Mouse (Mus musculus) kidney, adult 2 months (tissue): ENCODE measurements around the gene Comtd1.

Source experiments
- CTCF ChIP-seq: fragments of 200-500 bp; conservative IDR thresholded peaks from 2 replicates; pipeline ENCODE4 v1.5.1; 2011; ENCODE audit warnings: low read depth, mild to moderate bottlenecking, control low read depth, low read length, moderate library complexity, mixed read lengths; ENCODE audit not compliant: insufficient read depth, insufficient read length
- POLR2A ChIP-seq: fragments of 200-500 bp; IDR thresholded peaks from one replicate; pipeline ENCODE4 v1.6.1; 2011; ENCODE audit warnings: low read depth, low read length, control low read depth

GRCm38 (mm10) chr14:21823897-21824296, 24.9 kb downstream of the Comtd1 start:
- TF ChIP-seq CTCF: no peak
- TF ChIP-seq POLR2A: no peak
